Mouse (Mus musculus) layer of hippocampus, postnatal 10 days (tissue): ENCODE data around the gene Phpt1. TPM values are rescaled to one million over a fixed set of nuclear protein-coding genes. Genes with fewer than 3 reads are reported as not detected.

Experiments
- DNase-seq, 2 experiments: peaks; one replicate each; pipeline ENCODE4 v3.0.0; 2021; ENCODE audit warnings: low spot score in 2 of 2
- total RNA-seq, 2 experiments: library from RNA; stranded (reverse); gene quantifications; 2 replicates each; pipeline ENCODE4 v1.2.3; 2021

The Phpt1 gene
- total RNA-seq, 2 experiments from 2014 or later: 94.5 to 99.8 TPM

DNA sequence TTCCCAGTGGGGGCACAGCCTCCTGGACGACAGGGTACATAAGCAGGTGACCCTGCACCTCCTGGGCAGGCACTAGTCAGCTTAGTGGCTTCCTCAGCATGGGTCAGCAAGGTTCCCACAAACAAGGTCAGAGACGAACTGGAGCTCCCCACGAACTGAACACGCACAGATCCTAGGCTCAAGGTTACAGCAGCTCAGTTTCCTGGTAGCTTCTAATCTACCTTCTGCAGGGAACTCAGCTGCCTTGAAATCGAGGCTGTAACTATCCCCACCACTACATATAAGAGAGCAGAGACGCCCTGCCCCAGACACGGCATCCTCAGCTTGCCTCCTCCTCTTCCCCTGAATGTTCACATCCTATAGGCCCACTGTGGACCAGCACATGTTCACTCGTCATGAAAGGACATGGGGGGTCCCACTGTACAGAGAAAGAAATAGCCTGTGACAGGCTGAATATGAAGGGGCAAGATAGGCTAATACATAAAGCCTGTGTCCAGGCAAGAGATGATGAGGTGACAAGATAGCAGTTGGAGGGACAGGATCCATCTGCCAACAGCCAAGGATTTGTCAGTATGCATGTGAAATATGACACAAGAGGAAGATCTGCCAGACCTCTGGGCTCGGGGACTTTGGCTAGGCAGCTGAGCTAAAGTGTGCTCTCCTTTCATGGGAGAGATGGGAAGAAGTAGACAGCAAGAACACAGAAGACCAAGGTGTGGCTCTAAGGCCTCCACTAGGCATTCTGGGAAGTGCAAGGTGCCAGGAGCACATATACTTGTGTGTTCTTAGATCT, 48.3 kb downstream of the Phpt1 start:
- DNase-seq: no peak

Other genes starting within 250 kb of the Phpt1 start
- gene Man1b1, start 242.9 kb downstream of the Phpt1 start, total RNA-seq: 10 to 100 TPM; 51.3 to 59.8 TPM
- gene Dpp7, start 218.9 kb downstream of the Phpt1 start, total RNA-seq: 10 to 100 TPM; 21.2 to 28.0 TPM
- 10 to 100 TPM; 11.2 to 11.5 TPM for gene Uap1l1, start 209.5 kb downstream of the Phpt1 start, total RNA-seq
- gene Sapcd2, start 202.9 kb downstream of the Phpt1 start, total RNA-seq: 10 to 100 TPM; 16.0 to 18.3 TPM
- gene Entpd2, start 179.3 kb downstream of the Phpt1 start, total RNA-seq: 10 to 100 TPM; 26.1 to 26.6 TPM
- 100 to 1,000 TPM; 416 to 446 TPM for gene Npdc1, start 175.9 kb downstream of the Phpt1 start, total RNA-seq
- gene Fut7, start 152.0 kb downstream of the Phpt1 start, total RNA-seq: under 1 TPM; 0.33 to 0.78 TPM
- 100 to 1,000 TPM; 107 to 118 TPM for gene Abca2, start 146.5 kb downstream of the Phpt1 start, total RNA-seq
- gene Clic3, start 118.4 kb downstream of the Phpt1 start, total RNA-seq: under 1 TPM in 1 of 2 experiments, not detected in 1; 0.60 TPM
- 10 to 100 TPM; 56.1 to 68.6 TPM for gene Paxx, start 114.1 kb downstream of the Phpt1 start, total RNA-seq
- gene Ptgds, start 105.2 kb downstream of the Phpt1 start, total RNA-seq: 100 to 1,000 TPM; 257 to 743 TPM
- not detected for gene Lcn12, start 81.3 kb downstream of the Phpt1 start, total RNA-seq
- 100 to 1,000 TPM; 132 to 140 TPM for gene Fbxw5, start 74.5 kb downstream of the Phpt1 start, total RNA-seq
- 1 to 10 TPM; 1.5 to 1.9 TPM for gene C8g, start 73.5 kb downstream of the Phpt1 start, total RNA-seq
- gene Traf2, start 28.3 kb downstream of the Phpt1 start, total RNA-seq: 10 to 100 TPM in 1 of 2 experiments, 1 to 10 TPM in 1; 9.0 to 10.5 TPM
- 100 to 1,000 TPM; 232 to 242 TPM for gene Edf1, start 17.4 kb downstream of the Phpt1 start, total RNA-seq
- 1 to 10 TPM; 1.0 to 5.4 TPM for gene Mamdc4, start 379 bp downstream of the Phpt1 start, total RNA-seq
- 10 to 100 TPM; 82.7 to 84.8 TPM for gene Ajm1, start 6.5 kb upstream of the Phpt1 start, total RNA-seq
- gene Rabl6, start 33.3 kb upstream of the Phpt1 start, total RNA-seq: 10 to 100 TPM; 84.7 to 96.9 TPM
- not detected for gene Ccdc183, start 42.5 kb upstream of the Phpt1 start, total RNA-seq
- 10 to 100 TPM; 19.9 to 21.1 TPM for gene Tmem141, start 46.8 kb upstream of the Phpt1 start, total RNA-seq
- gene Fcna, start 52.8 kb upstream of the Phpt1 start, total RNA-seq: 1 to 10 TPM; 1.1 to 1.4 TPM
- gene Lcn8, start 77.9 kb upstream of the Phpt1 start, total RNA-seq: not detected
- gene Lcn5, start 82.7 kb upstream of the Phpt1 start, total RNA-seq: not detected
- gene Lcn6, start 101.6 kb upstream of the Phpt1 start, total RNA-seq: not detected
- not detected for gene Lcn10, start 107.5 kb upstream of the Phpt1 start, total RNA-seq
- gene Obp2a, start 124.8 kb upstream of the Phpt1 start, total RNA-seq: not detected
- gene Bmyc, start 131.5 kb upstream of the Phpt1 start, total RNA-seq: 10 to 100 TPM; 91.7 to 98.0 TPM
- gene Obp2b, start 161.8 kb upstream of the Phpt1 start, total RNA-seq: not detected
- gene Lcn3, start 190.3 kb upstream of the Phpt1 start, total RNA-seq: not detected
- gene Lcn11, start 201.8 kb upstream of the Phpt1 start, total RNA-seq: not detected
- not detected for gene Gm13539, start 207.0 kb upstream of the Phpt1 start, total RNA-seq
- not detected for gene Glt6d1, start 240.6 kb upstream of the Phpt1 start, total RNA-seq
- not detected for gene Lcn9, start 247.9 kb upstream of the Phpt1 start, total RNA-seq